Mouse (Mus musculus) MEL-GATA-1-ER (cell line): Measurements from ENCODE around the gene Grpr.

Source experiments
- DNase-seq: peaks from one replicate; pipeline ENCODE4 v3.0.0-alpha.2; 2012; ENCODE audit warnings: low read depth; ENCODE audit errors: extremely low read depth

Grpr gene

DNA sequence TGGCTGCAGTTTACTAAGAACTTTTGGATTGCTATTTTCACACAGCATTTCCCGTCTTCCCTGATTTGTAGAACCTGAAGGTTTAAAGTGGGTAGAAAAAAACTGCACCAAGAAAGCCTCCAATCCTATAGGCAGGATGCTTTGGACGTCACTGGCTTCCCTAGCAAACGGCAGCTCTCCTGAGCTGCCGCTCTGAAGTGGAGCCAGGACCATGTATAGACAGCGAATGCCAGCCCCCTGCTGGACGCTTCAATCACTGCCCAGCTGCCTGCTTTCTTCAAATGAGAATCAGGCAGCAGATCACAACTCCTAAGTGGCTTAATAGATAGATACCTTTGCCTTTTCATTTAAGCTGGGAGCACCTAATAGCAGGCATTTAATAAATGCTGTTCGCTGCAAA is at the start of gene Grpr:
Gene Grpr, minus strand, starts transcription at position 12 of the 400 bp plus-strand sequence.
- DNase-seq = no peak

DNA sequence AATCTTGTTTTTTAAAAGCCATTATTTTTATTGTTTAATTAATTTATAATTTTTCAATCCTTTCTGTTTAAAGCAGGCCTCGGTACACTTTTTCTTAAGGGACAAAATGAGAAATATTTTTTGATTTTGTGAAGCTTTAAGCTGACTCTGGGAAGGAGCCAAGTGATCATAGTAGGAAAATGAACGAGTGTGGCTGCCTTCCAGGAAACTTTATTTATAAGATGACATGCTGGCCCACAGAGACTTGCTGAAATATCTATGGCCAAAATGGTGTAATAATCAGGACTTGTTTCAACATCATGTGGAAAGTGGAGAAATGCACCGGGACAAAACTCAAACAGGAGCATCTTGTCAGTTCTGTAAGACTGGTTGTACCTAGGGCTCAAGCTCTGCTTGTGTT is 11.0 kb upstream of the Grpr start:
- DNase-seq = no peak

DNA sequence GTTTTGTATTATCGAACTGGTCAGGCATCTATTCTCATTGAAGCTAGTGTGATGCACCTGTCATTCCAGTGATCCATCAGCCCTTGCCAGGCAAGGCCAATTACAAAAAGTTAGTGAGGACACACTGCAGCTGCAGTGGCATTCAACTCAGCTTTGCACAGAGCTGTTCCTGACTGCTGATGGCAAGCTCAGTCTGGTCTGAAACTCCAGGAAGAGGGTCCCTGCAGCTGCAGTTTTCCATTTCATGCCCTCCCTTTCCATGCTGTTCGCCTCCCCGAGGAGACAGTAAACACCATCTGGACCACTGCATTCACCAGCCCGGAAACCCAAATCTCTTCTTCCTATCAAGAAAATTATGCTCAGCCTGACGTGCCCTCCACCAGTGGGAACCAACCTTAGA is 2.4 kb downstream of the Grpr start:
- DNase-seq = no peak

DNA sequence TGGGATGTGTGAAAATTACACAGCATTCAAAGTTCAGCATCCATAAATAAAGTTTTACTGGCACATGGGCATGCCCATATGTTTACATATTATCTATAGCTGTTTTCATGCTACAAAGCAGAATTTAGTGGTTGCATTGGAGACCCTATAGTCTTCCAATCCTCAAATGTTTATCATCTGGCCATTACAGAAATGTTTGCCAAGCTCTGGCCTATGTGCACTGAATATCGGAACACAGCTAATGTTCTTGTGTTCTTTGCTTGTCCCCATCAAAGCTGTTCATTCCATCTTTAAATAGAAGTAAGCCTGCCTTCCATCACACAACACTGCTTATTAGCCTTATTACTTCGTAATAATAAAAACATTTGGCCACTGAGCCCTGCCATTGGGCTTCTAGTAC is 16.6 kb downstream of the Grpr start:
- no peak for DNase-seq

DNA sequence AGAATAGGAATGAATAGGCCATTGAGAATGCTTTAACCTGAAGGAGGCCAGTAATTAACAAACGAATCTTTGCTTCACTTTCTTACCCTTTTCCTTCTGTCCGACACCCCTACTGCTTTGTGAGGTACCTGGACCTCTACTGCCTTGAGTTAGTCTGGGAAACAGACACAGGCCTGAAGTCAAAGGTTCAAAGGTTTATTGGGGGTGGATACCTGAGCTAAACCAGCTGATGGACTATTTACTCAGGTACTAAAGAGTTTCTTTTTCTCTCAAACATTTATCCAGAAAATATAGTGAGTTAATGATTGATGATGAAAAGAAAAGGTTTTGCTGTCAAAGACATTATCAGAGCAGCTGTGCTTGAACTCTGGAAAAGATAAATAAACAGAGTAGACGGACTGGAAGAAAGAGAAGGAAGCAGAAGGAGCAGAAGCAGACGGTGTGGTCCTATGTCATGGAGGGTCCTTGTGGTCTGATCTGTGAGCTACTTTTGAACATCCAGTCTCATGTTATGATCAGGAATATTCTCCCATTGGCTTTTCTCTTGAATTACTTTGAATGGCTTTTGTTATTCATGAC is 30.4 kb downstream of the Grpr start:
- no peak for DNase-seq

GRCm38 (mm10) chrX:163511766-163512165 is 37.7 kb downstream of the Grpr start:
- DNase-seq = no peak

- DNase-seq = no peak
Observed at GRCm38 (mm10) chrX:163502088-163502487, 47.4 kb downstream of the Grpr start.
